Mouse (Mus musculus): ENCODE measurements at regions not wholly inside any gene's neighbourhood (a gene's known extent, or its start where the extent isn't known, plus 50 kb on each side); places are given as distances from the start of the nearest gene placed in this dataset.

GRCm38 (mm10) chr9:25374161-25374560, 107.2 kb upstream of the Eepd1 start:
- Histone ChIP-seq H3K27ac (ENCODE audit: low read length) (no peak overlapping the region), H3K9me3 (replicated peaks; ENCODE audit: control insufficient read depth, low read length) (no peaks in the 10 kb centered on the region), H3K27me3 (ENCODE audit: control insufficient read depth, insufficient read depth, low read depth, low read length) (no peaks in the 10 kb centered on the region), H3K36me3 (ENCODE audit: control insufficient read depth, insufficient read depth) (no peaks in the 10 kb centered on the region), H3K4me2 (ENCODE audit: low read depth, low read length) (no peak overlapping the region), H3K9ac (ENCODE audit: low read depth, low read length) (no peak overlapping the region), H3K4me3 (ENCODE audit: low read depth, low read length) (no peak overlapping the region), H3K4me1 (ENCODE audit: control insufficient read depth, low read depth, low read length) (no peaks in the 10 kb centered on the region)
- no peak for ATAC-seq (ENCODE audit: low read depth)
- WGBS (ENCODE audit: insufficient replicate concordance) = 63% methylated on average over 3 of the region's 3 CpGs

- no peak overlapping the region for H3K4me3 ChIP-seq (ENCODE audit: low read depth, low read length)
- H3K4me1 ChIP-seq (ENCODE audit: control insufficient read depth, low read depth, low read length) = no peaks in the 10 kb centered on the region
- 10% methylated on average over 1 of the region's 1 CpGs for WGBS (ENCODE audit: insufficient replicate concordance)
- H3K27ac ChIP-seq (ENCODE audit: low read length) = no peak overlapping the region
- H3K4me2 ChIP-seq (ENCODE audit: low read depth, low read length) = no peak overlapping the region
- no peaks in the 10 kb centered on the region for H3K9me3 ChIP-seq (replicated peaks; ENCODE audit: control insufficient read depth, low read length)
- ATAC-seq (ENCODE audit: low read depth) = no peak
- H3K36me3 ChIP-seq (ENCODE audit: control insufficient read depth, insufficient read depth) = no peaks in the 10 kb centered on the region
- no peak overlapping the region for H3K9ac ChIP-seq (ENCODE audit: low read depth, low read length)
- H3K27me3 ChIP-seq (ENCODE audit: control insufficient read depth, insufficient read depth, low read depth, low read length) = no peaks in the 10 kb centered on the region
Measured at GRCm38 (mm10) chr9:25376209-25376608, 105.1 kb upstream of the Eepd1 start.

- H3K9ac ChIP-seq (ENCODE audit: low read depth, low read length) = no peak overlapping the region
- ATAC-seq (ENCODE audit: low read depth) = no peak
- no peak overlapping the region for H3K4me2 ChIP-seq (ENCODE audit: low read depth, low read length)
- WGBS (ENCODE audit: insufficient replicate concordance) = 42% methylated on average over 12 of the region's 12 CpGs
- no peaks in the 10 kb centered on the region for H3K27me3 ChIP-seq (ENCODE audit: control insufficient read depth, insufficient read depth, low read depth, low read length)
- H3K36me3 ChIP-seq (ENCODE audit: control insufficient read depth, insufficient read depth) = no peaks in the 10 kb centered on the region
- no peak overlapping the region for H3K27ac ChIP-seq (ENCODE audit: low read length)
- H3K4me1 ChIP-seq (ENCODE audit: control insufficient read depth, low read depth, low read length) = no peaks in the 10 kb centered on the region
- H3K4me3 ChIP-seq (ENCODE audit: low read depth, low read length) = no peak overlapping the region
- H3K9me3 ChIP-seq (replicated peaks; ENCODE audit: control insufficient read depth, low read length) = no peaks in the 10 kb centered on the region
Measured at GRCm38 (mm10) chr9:25377771-25378747, 103.3 kb upstream of the Eepd1 start.

- H3K4me3 ChIP-seq (ENCODE audit: low read depth, low read length) = no peak overlapping the region
- H3K36me3 ChIP-seq (ENCODE audit: control insufficient read depth, insufficient read depth) = no peaks in the 10 kb centered on the region
- H3K4me2 ChIP-seq (ENCODE audit: low read depth, low read length) = no peak overlapping the region
- no peak overlapping the region for H3K27ac ChIP-seq (ENCODE audit: low read length)
- H3K4me1 ChIP-seq (ENCODE audit: control insufficient read depth, low read depth, low read length) = no peaks in the 10 kb centered on the region
- ATAC-seq (ENCODE audit: low read depth) = no peak
- H3K9ac ChIP-seq (ENCODE audit: low read depth, low read length) = no peak overlapping the region
- no peaks in the 10 kb centered on the region for H3K9me3 ChIP-seq (replicated peaks; ENCODE audit: control insufficient read depth, low read length)
- H3K27me3 ChIP-seq (ENCODE audit: control insufficient read depth, insufficient read depth, low read depth, low read length) = no peaks in the 10 kb centered on the region
Measured at GRCm38 (mm10) chr9:25385333-25385732, 96.0 kb upstream of the Eepd1 start.

- H3K4me1 ChIP-seq (ENCODE audit: control insufficient read depth, low read depth, low read length) = no peaks in the 10 kb centered on the region
- H3K9ac ChIP-seq (ENCODE audit: low read depth, low read length) = no peak overlapping the region
- H3K4me2 ChIP-seq (ENCODE audit: low read depth, low read length) = no peak overlapping the region
- H3K27me3 ChIP-seq (ENCODE audit: control insufficient read depth, insufficient read depth, low read depth, low read length) = no peaks in the 10 kb centered on the region
- WGBS (ENCODE audit: insufficient replicate concordance) = 38% methylated on average over 4 of the region's 4 CpGs
- ATAC-seq (ENCODE audit: low read depth) = no peak
- H3K4me3 ChIP-seq (ENCODE audit: low read depth, low read length) = no peak overlapping the region
- no peak overlapping the region for H3K27ac ChIP-seq (ENCODE audit: low read length)
- no peaks in the 10 kb centered on the region for H3K36me3 ChIP-seq (ENCODE audit: control insufficient read depth, insufficient read depth)
- no peaks in the 10 kb centered on the region for H3K9me3 ChIP-seq (replicated peaks; ENCODE audit: control insufficient read depth, low read length)
Measured at GRCm38 (mm10) chr9:25387876-25388650, 93.3 kb upstream of the Eepd1 start.

GRCm38 (mm10) chr9:25389351-25389750, 92.0 kb upstream of the Eepd1 start:
- Histone ChIP-seq H3K4me3 (ENCODE audit: low read depth, low read length) (no peak overlapping the region), H3K36me3 (ENCODE audit: control insufficient read depth, insufficient read depth) (no peaks in the 10 kb centered on the region), H3K9me3 (replicated peaks; ENCODE audit: control insufficient read depth, low read length) (no peaks in the 10 kb centered on the region), H3K4me2 (ENCODE audit: low read depth, low read length) (no peak overlapping the region), H3K27me3 (ENCODE audit: control insufficient read depth, insufficient read depth, low read depth, low read length) (no peaks in the 10 kb centered on the region), H3K9ac (ENCODE audit: low read depth, low read length) (no peak overlapping the region), H3K4me1 (ENCODE audit: control insufficient read depth, low read depth, low read length) (no peaks in the 10 kb centered on the region), H3K27ac (ENCODE audit: low read length) (no peak overlapping the region)
- no peak for ATAC-seq (ENCODE audit: low read depth)
- WGBS (ENCODE audit: insufficient replicate concordance) = 66% methylated on average over 3 of the region's 3 CpGs

GRCm38 (mm10) chr9:25400647-25401335, 80.6 kb upstream of the Eepd1 start:
- no peak overlapping the region for H3K4me2 ChIP-seq (ENCODE audit: low read depth, low read length)
- WGBS (ENCODE audit: insufficient replicate concordance) = 30% methylated on average over 9 of the region's 9 CpGs

GRCm38 (mm10) chr9:25405848-25406247, 75.5 kb upstream of the Eepd1 start:
- 73% methylated on average over 4 of the region's 4 CpGs for WGBS (ENCODE audit: insufficient replicate concordance)
- Histone ChIP-seq H3K27me3 (ENCODE audit: control insufficient read depth, insufficient read depth, low read depth, low read length) (no peaks in the 10 kb centered on the region), H3K9me3 (replicated peaks; ENCODE audit: control insufficient read depth, low read length) (no peaks in the 10 kb centered on the region), H3K36me3 (ENCODE audit: control insufficient read depth, insufficient read depth) (no peaks in the 10 kb centered on the region), H3K9ac (ENCODE audit: low read depth, low read length) (no peak overlapping the region), H3K4me3 (ENCODE audit: low read depth, low read length) (no peak overlapping the region), H3K27ac (ENCODE audit: low read length) (no peak overlapping the region), H3K4me1 (ENCODE audit: control insufficient read depth, low read depth, low read length) (no peaks in the 10 kb centered on the region), H3K4me2 (ENCODE audit: low read depth, low read length) (no peak overlapping the region)
- ATAC-seq (ENCODE audit: low read depth) = no peak

More at GRCm38 (mm10) chr9:25400647-25401335, 80.6 kb upstream of the Eepd1 start:
- ATAC-seq (ENCODE audit: low read depth) = 0 out of 2 replicates have a peak, but pooled peaks have one; percentile 48
- Histone ChIP-seq H3K9ac (ENCODE audit: low read depth, low read length) (no peak overlapping the region), H3K4me1 (ENCODE audit: control insufficient read depth, low read depth, low read length) (no peaks in the 10 kb centered on the region), H3K4me3 (ENCODE audit: low read depth, low read length) (no peak overlapping the region), H3K27me3 (ENCODE audit: control insufficient read depth, insufficient read depth, low read depth, low read length) (no peaks in the 10 kb centered on the region), H3K27ac (ENCODE audit: low read length) (no peak overlapping the region), H3K36me3 (ENCODE audit: control insufficient read depth, insufficient read depth) (no peaks in the 10 kb centered on the region), H3K9me3 (replicated peaks; ENCODE audit: control insufficient read depth, low read length) (no peaks in the 10 kb centered on the region)

All from liver, embryonic 16.5 days (tissue).